Mouse (Mus musculus): Measurements from ENCODE around the gene Adck2.

The Adck2 gene

DNA sequence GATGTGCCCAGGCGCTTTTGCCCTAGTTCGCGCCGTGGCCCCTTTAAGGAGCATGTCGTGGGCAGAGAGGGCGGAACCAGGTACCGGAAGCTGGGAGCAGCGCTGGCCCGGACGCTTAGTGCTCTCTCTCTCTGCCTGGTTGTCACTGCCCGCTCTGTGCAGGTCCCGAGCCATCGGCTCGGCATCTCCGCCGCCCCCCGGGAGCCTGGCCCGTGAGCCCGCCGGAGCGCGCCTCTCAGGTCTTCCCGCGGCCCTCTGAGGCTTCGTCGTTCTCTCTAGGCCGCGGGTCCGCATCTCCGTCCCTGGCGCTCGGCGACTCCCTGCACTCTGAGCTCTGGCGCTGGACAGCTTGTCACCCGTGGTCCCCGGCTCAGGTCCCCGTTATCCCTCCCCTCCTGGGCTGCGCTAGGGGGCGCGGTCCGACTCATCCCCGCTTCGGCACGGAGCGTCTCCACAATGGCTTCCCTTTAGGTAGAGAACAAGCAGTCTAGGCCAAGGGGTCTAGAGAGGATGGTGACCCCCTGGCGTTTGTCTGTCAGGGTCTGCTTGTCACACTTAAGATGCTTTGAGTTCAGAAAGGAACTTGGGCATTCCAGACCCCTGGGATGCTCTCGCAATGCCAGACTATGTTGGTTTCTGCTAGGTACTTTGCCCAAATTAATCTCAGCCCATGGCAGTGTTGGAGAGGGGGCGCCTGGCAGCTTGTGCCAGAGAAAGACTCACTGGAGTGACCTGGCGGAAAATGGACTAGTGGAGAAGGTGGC is at the start of gene Adck2:
TSS of gene Adck2 (plus strand) at position 83 of the 764 bp plus-strand sequence.
- DNase-seq (ENCODE audit: low read depth) = peak; percentile 85

- no peak for DNase-seq (ENCODE audit: low read depth)
These were observed 46.9 kb upstream of the Adck2 start for GRCm38 (mm10) chr6:39526797-39527196.

DNA sequence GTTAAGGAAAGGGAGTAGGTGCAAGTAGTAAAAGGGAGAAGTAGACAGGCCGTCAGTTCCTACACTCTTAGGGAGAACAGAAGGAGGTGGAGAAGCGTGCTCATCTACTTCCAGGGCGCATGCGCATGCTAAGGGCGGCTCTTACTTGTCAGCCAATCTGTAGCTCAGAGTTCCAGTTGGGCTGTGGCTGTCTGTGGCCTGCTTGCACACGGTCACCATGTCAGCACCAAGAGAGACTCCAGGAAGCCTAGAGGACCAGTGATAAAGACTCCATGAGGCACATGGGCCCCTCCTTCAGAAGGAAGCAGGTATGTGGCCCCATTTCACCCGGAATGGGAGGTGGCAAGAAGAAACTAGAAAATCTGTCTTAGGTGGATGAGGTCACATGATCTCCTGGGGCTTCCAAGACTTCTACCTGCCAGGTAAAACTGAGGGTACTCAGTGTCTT is 46.3 kb upstream of the Adck2 start:
- no peak for DNase-seq (ENCODE audit: low read depth)

- no peak for DNase-seq (ENCODE audit: low read depth)
These were observed 45.9 kb upstream of the Adck2 start for GRCm38 (mm10) chr6:39527811-39528210.

DNA sequence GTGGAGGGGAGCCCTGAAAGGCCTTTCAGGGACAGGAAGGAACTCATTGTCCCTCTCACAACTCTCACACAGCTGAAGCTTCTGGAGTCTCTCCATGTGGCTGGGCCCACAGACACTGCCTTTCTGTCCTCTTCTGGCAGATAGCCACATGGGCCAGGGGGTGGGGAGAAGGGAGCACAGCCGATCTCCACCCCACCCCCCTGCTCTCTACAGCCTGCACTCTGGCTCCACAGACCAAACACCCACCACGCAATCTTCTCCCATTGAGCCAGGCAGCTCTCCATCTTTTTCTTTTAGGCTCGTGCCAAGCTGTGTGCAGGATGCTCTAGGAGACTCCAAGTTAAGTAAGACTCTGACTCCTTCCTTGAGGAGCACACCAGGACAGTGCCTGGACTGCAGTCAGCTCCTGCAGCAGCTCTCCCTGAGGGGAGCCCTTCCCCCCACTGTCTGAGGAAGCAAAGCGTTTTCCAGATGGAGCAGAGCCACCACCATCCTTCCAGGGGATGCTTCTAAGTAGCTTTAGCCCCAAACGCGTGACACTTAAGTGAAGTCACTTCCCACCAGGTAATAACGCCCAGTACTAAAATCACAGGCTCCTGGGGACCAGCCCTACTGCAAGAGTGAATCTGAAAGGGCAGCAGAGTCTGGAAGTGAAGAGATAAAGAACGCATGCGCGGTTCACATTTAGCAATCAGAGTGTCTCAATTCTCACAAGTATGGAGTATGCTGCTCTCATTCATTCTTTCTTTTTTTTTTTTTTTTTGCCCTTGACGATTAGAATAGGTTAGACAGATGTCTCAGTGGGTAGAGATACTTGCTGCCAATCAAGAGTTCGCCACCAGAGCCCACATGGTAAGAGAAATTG is 44.8 kb upstream of the Adck2 start:
- DNase-seq (ENCODE audit: low read depth) = peak; percentile 57

GRCm38 (mm10) chr6:39534944-39535343 is 38.7 kb upstream of the Adck2 start:
- no peak for DNase-seq (ENCODE audit: low read depth)

- no peak for DNase-seq (ENCODE audit: low read depth)
These were observed 37.1 kb upstream of the Adck2 start for GRCm38 (mm10) chr6:39536621-39537020.

DNA sequence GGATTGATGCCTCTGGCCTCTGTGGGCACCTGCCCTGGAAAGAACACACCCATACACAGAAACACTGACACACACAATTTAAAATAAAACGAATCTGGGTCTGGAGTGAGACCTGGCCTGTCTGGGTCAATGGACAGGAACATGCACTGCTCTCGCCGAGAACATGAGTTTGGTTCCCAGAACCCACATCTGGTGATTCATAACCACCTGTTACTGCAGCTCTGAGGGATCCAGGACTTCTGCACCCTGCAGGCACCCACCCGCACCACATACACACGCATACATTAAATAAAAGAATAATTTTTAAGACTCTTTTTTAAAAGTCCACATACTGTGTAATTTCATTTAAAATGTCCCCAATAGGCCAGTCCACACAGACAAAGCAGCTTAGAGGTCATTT is 36.4 kb upstream of the Adck2 start:
- DNase-seq (ENCODE audit: low read depth) = no peak

- DNase-seq (ENCODE audit: low read depth) = no peak
These were observed 35.4 kb upstream of the Adck2 start for GRCm38 (mm10) chr6:39538227-39538626.

- peak; percentile 38 for DNase-seq (ENCODE audit: low read depth)
These were observed 34.0 kb upstream of the Adck2 start for GRCm38 (mm10) chr6:39539679-39540155.

DNA sequence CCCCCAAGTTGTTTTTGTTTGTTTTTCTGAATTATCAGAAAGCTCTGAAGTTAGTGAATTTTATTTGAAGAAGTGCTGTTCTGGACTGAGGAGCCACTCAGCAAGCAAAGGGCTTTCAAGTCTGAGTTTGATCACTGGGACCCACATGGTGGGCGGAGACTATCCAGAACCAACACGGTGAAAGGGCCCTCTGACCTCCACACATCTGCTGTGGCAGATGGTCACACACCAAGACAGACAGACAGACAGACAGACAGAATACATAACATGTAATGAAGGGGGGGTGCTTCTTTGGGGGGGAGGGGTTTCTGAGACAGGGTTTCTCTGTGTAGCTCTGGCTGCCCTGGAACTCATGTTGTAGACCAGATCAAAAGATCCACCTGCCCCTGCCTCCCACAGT is 33.1 kb upstream of the Adck2 start:
- no peak for DNase-seq (ENCODE audit: low read depth)

DNA sequence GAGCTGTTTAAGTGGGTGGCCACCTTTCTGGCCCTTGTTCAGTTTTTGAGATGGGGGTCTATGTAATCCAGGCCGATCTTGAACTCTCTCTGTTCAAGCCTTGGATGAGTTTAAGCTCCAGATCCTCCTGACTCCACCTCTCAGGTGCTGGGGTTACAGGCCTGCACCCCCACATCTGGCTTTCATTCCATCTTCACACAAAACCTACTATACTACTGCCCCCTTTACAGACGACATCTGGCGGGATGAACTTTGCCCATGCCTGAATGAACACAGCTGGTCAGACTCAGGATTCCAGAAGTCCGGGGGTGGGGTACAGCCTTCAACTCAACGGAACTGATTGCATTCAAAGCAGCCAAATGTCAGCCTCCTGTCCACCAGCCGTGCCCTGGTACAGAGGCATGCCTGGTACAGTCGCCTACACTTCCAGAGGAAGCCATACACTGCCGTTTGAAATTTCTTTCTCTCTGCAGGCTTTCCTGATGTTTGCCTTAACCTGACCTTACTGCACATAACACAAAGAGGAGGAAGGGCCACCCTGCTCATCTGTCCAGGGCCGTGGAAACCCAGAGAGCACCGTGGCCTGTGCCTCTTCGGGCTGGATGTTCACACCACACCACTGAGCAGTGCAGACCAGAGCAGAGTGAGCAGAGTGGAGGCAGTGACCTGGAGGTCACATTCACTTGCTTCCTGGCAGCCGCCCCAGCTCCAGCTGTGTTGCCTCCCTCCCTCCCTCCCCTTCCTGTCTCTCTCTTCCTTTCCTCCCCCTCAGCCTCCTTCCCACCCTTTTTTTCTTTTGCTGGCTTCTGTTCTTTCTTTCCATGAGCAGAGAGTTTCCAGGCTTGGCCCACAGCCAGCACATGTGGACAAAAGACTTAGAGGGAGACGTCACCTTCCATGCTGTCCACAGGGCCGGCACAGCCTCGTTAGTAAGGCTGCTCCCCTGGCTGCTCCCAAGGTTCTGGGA is 30.8 kb upstream of the Adck2 start:
- DNase-seq (ENCODE audit: low read depth) = peak; percentile 93

DNA sequence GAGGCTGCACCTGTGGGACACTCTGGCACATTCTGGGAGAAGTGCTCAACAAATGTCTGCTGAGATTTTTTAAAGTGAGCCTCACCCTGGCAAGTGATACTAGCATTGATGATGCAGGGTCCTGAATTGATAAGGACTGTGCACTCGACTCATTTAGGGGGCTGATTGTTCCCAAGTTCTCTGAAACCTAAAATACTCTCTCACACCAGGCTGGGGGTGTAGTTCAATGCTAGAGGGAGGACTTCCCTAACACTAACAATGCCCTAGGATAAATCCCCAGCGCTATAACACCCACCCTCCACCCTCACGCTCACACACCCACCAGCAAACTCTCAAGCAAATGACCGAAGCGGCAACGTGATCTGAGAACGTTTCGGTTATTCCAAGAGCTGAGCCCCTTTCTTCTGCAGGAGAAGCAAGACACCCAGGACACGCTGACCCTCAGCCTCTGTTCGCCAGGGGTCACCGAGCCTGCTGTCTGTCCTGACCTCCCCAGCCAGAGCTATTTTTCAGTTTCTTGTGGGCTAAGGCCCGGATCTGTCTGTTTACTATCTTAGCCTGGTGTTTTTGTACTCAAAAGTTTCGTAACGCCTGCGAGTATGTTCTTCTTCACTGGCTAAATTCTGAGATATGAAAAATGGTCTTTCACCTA is 29.8 kb upstream of the Adck2 start:
- no peak for DNase-seq (ENCODE audit: low read depth)

- DNase-seq (ENCODE audit: low read depth) = no peak
These were observed 28.2 kb upstream of the Adck2 start for GRCm38 (mm10) chr6:39545474-39545873.

GRCm38 (mm10) chr6:39548030-39548429 is 25.6 kb upstream of the Adck2 start:
- DNase-seq (ENCODE audit: low read depth) = no peak

DNA sequence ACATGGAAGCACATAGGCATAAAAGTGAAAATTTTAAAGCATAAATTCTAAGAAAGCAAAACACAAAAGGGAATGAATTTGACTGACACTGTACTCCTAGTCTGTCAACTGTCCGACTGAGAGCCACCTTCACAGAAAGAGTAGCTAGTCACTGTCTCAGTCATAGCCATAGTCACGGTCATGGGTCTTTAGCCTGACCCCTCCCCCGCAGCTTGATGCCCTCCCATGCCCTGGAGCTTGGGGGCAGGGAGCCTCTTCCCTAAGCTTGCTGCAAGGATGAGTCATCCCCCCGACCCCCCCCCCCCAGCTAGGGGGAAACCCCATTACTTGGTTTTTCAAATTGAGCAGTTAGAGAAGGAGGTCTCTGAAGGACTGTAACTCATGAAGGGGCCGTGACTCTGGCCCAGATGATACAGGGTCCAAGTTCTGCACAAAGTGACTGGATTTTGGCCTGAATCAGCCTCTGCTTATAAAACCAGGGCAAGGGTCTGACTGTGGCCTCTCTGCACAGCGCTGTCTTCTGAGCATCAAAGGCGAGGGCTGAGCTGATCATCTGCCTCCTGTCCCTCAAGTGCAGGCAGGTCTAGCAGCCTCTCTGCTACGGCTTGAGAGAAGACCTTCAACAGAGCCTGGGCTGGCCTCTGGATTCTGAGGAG is 21.6 kb upstream of the Adck2 start:
- peak; percentile 76 for DNase-seq (ENCODE audit: low read depth)

DNA sequence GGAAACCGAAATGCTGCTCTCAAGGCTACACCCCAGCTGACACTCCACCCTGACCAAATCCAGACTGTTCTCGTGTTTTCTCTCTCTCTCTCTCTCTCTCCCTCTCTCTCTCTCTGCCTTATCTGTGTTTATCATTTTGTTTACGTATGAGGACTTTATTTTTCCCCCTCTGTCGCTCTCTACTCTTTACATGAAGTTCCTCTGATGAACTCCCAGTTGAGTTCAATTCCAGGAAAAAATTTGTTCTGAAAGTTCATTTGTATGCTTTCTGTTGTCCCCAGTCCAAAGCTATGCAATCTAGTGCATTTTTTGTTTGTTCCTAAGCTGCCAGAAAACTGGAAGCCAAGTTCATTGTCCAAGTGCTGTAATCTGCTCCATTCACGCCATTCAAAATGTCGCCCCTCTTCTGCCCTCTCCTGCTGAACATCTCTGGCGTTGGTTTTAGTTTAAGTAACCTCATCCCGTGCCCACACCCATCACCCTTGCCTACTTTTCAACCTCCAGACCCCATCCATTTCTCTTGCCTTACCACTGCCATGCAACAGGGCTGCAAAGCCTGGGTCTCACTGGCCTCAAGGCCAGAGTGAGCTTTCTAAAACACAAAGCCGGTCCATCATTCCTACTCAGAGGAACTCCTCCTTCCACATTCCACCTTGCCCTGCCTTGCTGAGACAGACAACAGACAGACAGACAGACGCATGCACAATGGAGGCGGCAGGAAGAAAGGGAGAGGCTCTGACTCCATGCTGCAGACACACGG is 18.6 kb upstream of the Adck2 start:
- DNase-seq (ENCODE audit: low read depth) = peak; percentile 28

DNA sequence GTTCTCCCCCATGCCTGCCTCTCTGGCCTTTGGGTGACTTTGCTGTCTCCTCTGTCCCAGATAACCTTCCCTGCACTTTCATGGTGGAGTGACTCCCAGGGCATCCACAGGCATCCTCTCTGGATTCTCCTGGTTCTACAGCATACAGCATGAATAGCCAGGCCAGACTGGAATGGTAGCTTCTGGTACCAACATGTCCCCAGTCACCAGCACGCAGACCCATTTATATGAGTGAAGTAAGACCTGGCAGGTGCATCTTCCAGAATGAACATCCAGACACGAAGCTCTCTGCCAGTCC is 18.1 kb upstream of the Adck2 start:
- no peak for DNase-seq (ENCODE audit: low read depth)

DNA sequence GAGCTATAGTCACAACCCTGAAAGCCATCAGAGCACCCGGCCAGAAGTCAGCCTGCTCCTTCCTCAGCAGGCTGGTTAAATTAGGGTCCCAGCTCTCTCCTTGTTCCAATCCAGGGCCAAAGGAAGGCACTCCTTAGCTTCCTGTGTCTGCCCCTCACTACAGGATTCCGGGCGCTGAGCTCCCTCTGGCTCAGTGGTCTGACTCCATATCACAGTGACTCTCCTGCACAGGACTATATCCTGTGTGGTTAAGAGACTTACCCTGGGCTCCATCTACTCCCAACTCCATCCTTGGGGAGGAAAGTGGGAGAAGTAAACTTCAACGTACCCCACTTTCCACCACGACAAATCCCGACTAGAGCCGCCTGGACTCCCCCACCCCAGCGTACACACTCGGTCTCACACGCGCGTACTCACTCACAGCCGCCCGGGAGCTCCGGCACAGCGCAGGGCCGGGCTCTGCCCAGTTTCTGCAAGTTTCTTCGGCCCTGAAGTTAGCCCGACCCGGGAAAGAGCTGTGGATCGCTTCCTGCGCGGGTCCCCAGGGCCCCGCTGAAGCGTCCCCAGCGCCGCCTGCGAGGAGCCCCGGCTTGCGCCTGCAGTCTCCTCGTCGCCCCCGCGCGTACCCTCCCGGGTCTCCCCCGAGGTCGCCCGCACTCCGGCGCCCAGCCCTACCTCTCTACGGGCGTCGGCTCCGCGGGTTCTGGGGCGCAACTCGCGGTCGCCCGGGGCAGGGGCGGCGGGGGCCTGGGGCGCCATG is 16.6 kb upstream of the Adck2 start:
- peak; percentile 73 for DNase-seq (ENCODE audit: low read depth)

Measured in NIH3T3 (cell line).